Mouse (Mus musculus): ENCODE results near the gene Prkg2. TPM values are rescaled to one million over a fixed set of nuclear protein-coding genes. Genes with fewer than 3 reads are reported as not detected.
A peak's percentile ranks its signal among the peaks of the same experiment; 100 is the strongest.

The Prkg2 gene
- 1 to 10 TPM; 2.4 to 3.0 TPM for total RNA-seq (2021)
- long read RNA-seq, experiment 1, full-length matches to known transcripts: 5 of 5 reads
- long read RNA-seq, experiment 1, partial matches to known transcripts: 0 of 5 reads
- long read RNA-seq, experiment 1, other reads (novel, unspliced or antisense): 0 of 5 reads
- long read RNA-seq, experiment 2, full-length matches to known transcripts: 2 of 3 reads
- long read RNA-seq, experiment 2, partial matches to known transcripts: 0 of 3 reads
- long read RNA-seq, experiment 2, other reads (novel, unspliced or antisense): 1 of 3 reads

DNA sequence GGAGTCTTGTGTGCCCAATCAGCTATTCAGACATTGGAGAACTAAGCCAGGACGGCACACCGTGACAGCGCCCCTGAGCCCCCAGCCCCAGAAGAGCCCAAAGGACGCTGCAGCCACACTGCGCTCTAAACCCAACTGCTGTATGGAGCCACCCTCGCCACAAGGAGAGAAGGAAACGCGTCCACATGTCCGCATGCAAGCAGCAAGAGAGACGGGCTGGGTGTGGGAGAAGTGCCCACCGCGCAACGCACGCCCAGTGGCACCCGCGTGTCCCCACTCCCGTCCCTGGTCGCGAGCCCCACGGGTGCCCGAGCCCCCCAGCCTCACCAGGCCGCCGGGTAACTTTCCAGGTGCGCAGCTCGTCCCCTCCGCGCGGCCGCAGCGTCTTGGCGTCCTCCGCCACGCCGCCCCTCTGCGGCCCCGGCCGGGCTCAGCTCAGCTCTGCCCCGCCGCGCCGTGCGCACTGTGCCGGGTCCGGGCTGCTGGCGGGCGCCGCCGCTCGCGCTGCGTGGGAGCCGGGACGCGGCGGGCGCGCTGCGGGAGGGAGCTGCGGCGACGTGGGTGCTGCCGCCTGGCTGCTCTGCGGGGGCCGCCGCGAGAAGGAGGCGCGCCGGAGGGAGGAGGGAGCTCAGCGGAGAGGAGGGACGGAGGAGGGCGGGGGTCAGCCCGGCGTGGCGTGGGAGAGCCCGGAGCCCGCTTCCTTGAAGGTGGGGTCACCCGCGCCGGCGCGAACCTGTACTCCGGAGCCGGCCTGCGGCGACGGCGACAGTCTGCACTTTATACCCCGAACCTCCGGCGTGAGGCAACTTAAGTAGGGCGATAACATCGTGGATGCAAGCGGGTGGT, at the start of gene Prkg2:
TSS of gene Prkg2 (minus strand) at position 756 of the 846 bp plus-strand sequence.
- peak in 1 of 2 experiments; percentile 13 for DNase-seq

DNA sequence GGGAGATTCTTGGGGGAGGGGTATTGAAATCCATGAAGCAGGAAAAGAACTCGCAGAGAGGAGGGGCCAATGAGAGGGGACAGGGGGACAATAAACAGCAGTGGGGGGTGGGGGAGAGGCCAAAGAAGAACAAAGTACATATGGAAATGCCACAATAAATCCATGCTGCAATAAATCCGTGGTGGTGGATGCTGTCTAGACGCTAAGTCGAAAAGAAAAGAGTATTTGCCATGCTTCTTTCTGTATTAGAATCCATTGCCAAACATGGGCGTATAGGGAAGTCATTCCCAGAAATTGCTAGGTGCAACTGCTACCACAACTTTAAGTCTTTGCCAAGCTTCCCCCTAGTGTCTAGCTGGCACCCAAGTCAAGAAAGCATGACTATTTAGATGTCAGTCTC, 46.8 kb upstream of the Prkg2 start:
- no peak for DNase-seq

DNA sequence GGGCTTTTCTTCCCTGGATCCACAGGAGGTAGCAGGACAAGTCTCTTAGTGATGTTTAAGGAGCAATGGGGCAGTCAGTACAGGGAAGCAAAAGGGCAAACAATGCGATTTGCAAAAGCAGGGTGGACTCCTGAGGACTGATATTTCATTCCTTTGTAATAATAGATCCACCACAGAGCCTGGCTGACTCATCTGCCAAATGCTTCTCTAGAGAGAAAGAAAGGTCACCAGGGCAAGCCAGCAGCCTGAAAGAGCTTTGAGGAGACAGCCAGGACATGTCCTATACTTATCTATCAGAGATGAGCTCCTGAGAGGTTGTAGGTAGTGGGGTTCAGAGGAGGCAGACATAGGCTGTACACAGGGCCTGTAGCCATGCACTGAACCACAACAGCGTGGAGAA, 41.2 kb upstream of the Prkg2 start:
- DNase-seq: peak in 1 of 2 experiments; percentile 7

DNA sequence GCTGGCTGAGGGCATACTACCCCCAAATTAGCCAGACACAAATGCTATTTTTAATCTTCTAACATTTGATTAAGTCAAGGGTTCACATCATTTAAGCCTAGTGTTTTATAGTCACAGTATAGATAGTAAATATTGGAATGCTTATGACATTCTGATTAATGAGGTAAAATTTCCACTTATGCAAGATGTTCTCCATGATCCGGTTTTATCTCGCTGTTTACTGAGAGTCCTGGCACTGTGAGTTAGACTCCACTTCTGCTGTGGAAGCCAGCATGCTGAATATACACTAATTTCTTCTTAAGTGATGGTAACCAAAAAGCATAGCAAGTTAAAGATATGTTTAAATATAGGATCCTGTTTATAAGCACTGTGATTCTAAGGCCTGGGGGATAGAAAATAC, 31.2 kb upstream of the Prkg2 start:
- DNase-seq: no peak

DNA sequence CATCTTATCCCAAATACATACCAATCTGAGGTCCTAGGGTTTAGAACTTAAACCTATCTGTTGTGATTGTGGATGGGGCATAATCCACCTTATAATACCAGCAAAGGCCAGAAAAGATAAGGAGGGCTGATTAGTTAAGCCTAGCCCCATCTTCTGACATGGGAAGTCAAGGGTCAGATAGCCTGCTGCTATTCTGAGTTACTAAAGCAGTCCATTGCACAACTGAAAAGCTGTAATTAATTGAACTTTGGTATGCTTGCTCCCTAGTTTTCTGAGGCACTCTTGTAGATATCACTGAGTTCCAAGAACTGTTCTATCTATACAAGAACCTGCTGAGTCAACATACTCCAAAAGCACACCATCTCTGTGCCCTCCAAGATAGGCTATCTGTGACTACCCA, 25.4 kb upstream of the Prkg2 start:
- no peak for DNase-seq

DNA sequence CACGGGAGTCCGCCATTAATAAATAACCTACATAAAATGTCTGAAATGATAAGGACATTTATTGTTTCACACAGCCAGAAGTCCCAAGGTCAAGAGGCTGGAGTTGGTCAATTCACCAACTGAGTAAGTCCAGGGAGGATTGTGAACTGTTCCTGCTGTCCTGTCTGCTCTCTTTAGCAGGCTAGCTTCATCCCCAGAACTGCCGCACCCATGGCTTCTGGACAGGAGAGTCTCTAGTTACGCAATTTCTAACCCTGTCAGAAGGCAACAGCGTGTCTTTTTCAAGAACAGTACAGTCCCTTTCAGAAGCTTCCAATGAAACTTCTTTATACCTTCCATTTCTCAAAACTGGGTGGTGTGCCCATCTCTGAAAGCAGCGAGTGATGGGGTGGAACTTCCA, 1.9 kb upstream of the Prkg2 start:
- DNase-seq: no peak

DNA sequence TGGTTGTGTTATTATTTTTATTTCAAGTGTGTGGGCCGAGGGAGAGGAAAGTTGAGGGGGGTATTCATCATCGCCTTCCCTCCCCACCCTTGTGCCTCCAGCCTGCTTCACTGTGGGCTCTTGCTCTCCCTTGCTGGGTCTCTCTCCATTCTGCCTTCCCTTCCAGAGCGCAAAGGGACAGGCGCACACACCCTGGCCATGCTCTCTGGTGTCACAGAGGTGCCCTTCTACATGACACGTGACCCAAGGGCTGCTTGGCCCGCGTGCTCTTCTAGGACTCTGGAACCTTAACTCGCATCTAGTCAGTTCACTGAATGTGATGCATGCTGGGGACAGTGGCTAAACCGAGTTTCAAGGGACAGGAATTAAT, 276 bp upstream of the Prkg2 start:
- DNase-seq: no peak

DNA sequence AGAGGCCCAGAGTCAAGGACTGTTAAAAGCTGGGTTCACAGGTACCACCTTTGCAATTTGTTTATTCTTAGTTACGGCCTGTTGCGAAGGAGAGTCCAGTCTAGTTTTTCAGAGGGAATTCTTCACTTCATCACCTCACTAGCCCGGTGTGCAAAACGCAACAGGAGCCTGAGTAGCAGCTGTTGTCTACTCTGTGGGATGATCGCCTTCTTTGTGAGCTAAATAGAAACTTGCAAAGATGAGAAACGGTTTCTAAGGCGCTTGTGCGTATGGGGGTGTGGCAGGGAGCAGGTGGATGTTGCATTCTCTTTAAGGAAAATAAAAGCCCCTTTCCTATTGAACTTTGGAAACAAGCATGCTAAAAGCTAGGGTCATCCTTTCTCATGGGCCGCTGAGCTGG, 1.2 kb downstream of the Prkg2 start:
- no peak for DNase-seq

DNA sequence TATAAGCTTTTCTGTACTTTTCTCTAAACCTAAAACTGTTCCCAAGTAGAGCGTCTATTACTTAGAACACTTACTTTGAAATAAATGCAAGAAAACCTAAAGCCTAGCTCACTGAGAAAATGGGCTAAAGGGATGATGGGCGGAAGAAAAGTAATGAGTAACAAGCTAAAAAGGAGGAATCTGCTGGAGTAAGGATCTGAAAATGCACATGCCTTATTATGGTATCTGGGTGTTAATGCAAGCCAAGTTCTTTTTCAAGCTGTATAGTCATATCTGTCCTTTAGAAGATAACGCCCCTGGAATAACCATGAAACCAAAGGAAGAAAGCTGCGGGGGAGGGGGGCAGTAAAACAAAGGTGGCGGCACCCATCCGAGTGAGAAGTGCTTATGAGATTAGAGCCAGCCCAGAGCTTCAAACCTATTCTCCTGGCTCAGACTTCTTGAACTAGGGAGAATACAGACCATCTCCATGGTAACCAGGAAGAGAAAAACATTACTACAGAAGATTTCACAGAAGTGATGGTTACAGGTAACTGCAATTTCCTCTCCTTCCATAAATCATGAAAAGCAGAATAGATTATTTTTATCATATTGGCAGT, 5.5 kb downstream of the Prkg2 start:
- DNase-seq: no peak

DNA sequence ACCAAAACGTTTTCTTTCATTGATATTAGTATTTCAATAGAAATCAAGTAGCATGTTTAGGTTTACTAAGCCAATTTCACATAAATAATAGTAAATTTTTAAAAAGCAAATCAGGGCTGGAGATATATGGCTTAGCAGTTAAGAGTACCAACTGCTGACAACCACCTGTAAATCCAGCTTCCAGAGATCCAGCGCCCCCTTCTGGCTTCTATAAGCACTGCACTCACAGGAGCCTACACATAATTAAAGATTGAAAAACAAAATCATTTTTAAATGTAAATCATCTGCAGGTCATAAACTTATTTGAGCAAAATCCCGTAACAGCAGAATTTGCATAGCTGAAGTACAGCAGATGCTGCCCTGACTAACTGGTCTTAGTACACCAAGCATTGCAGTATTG, 10.8 kb downstream of the Prkg2 start:
- DNase-seq: no peak

DNA sequence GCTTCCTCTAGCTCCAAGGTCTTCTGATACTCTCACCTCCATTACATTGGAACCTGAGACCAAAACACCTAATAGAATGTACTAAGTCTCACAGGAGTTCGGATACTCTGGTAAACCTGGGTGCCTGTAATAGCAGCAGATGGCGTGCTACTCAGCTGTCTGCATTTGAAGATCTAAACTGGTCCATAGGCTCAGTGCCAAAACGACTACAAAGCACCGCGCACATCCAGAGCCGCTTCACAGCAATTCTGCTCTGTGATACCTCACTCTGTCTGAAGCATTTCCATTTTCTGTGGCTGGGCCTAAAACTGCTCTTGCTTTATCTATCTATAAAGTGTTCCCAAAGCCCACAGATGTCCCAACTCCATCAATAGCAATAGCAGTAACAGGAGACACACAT, 17.4 kb downstream of the Prkg2 start:
- no peak for DNase-seq

DNA sequence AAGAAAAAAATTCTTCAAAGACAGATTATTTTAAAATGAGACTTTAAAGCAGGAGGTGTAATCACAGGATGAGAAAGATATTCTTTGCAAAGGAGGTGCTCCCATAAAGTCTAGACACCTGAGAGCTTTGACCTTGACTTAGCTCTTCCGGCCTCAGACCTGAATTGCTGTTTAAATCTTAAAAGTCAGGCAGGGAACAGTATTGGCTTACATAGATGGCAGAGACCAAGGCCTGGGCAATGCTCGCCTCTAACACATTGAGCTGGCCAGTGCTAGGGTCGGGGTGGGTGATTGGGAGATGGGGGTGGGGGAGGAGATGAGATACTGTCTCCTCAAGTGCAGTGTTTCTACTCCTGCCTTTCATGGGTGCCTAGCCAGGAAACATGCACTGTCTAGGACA, 22.0 kb downstream of the Prkg2 start:
- no peak for DNase-seq

DNA sequence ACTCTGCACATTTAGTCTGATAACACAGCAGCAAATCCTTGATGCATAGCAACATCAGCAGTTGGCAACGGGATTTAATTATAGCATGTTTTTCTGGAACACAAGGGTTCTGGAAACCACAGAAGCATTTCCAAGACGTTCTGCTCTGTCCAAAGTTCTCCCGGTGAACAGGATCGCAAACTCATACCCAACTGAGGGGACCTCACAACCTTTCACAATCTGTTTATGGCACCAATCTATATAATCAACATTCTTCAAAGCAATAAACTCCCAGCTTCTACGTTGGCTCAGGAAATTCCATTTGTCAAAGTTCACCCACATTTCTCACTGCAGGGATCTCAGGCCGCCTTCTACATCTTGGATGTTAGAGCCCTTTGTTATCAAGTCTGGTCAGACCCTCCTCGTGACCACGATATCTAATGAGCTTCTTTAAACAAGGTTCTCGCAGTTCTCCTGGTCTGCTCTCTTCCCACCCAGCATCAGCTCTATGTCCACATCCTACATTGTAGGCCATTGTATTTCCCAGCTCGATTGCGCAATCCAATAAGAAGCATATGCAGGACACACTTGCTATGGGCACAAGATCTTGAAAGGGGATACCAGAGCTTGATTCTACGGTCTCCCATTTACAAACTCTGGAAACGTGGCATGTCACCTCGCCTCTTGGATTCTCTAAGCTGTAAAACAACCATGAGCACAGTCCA, 26.6 kb downstream of the Prkg2 start:
- no peak for DNase-seq

DNA sequence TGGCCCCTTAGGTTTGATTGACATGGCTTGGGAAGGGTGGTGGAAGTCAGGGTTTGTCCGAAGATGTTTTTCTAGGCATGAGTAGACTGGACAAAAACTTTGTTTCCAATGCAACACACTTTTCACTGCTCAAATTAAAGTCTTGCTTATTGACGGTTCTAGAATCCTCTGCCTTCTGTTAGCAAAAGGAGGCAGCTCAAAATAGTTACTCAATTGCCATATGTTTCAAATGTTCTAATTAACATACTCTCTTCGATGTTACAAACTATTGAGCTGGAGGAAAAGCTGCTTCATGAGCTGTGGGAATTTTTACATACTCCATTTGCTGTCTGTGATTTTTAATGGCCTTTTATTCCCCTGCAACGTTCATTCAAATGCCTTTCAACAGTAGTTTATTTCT, 39.0 kb downstream of the Prkg2 start:
- no peak for DNase-seq

DNA sequence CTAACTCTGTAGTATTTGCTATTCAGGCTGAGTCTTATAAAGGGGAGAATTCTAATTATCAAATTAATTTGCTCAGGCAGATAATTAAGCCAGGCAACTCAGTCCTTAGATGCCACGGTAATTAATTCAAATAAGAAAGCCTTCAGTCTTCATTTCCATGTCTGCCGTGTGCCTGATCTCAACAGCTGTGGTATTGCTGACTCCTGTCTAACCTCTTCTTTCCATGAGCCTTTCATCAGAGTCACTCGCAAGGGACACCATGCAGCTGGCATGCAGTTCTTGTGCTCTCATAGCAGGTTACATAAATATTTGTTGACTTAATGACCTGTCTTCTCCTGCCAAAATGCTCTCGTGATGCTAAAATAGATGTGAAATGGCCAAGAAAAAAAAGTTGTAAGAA, 41.4 kb downstream of the Prkg2 start:
- no peak for DNase-seq

DNA sequence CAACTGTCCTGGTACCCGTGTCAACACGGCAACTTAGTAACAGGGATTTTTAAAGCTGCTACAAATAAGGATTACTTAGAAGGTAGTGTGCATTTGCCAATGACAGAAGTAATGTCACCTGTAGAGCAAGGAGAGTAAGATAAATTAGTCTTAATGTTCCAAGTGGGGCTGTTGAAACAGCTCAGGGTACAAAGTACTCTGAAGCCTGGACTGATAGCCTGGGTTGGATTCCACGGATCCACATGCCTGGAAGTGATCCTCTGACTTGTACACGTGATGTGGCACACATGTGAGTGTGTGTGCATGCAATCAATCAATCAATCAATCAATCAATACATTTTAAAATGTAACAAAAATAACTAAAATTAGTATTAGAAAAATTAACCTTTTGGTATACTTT, 45.6 kb downstream of the Prkg2 start:
- DNase-seq: no peak

DNA sequence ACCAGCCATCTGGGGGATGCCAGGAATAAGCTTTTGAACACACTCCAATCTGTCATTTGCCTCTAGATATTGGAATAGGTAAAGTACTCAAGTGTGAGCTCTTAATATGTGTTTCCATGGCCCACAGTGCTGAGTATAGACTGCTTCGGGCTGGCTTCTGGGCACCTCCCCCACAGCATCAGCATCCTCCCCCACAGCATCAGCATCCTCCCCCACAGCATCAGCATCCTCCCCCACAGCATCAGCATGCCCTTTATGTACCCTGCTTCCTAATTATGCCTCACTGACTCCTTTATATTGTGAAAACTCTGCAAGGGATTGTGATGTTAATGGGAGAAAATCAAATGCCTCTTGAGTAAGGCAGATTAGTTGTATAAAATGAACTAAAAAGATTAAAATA, 49.5 kb downstream of the Prkg2 start:
- no peak for DNase-seq

DNA sequence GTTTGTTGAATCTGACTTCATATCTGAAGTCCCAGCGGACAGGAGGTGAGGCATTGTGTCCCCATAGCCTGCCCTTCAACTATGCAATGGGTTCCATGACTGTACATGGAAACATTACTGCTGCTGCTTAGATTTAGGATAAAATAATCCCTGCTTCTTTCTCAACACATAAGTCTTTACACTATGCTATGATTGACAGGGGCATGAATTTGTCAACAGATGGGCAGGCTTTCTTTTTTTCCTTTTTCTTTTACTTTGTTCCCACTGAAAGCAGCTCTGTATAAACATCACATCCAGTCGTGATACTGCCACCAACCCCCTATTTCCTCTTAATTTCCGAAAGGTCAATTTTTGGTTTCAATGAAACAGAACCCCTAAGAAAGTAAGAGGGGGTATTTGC, 50.0 kb downstream of the Prkg2 start:
- DNase-seq: no peak

DNA sequence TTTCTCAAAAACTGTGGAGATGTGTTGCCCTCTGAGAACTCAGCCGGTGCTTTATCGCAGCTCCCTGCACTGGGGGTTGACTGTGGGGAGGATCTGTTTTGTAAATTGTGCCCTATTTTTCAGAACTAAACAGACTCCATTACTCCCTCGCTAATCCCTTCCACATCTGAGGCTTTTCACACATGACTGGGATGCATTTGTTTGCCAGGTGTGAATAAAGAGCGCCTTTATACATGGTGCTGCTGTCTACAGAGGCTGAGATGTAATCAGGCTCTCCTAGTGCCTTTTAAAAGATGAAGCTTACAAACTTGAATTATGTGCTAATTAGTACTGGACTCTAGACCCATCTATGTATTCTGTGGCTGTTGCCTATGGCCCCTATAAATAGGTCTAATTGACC, 50.7 kb downstream of the Prkg2 start:
- no peak for DNase-seq

DNA sequence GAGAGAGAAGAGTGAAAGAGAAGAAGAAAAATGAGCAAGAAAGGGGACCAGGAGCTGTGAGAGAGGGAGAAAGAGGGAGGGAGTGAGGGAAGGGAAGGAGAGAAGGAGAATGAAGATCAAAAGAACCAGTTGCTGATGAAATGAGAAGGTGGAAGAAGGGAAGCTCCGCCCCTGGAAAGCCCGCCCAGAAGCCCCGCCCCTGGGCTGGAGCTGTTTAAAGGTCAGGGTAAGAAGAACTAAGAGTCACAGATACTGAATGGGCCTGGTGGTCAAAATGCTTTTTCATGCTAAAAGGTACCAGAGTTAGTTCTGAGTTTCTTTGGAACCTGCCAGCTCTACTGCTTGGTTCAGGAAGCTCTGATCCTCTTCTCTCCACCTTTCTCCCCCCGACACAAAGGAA, 51.1 kb downstream of the Prkg2 start:
- DNase-seq: peak; percentile 19 to 23

DNA sequence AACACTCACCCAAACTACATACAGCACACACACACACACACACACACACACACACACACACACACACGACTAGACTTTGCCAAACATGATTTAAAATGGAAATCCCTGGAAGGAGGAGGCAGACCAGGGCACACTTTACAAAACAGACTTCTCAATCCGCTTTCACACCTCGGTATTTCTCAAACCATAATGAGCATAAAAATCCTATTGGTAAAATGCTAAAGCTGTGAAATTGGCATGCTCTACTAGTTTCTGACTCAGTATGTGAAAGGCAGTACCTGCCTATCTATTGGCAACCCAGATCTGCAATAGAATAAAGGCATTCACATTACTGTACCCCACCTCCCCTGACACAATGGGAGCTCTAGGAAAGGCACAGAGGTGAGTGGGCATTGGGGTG, 52.1 kb downstream of the Prkg2 start:
- DNase-seq: no peak

DNA sequence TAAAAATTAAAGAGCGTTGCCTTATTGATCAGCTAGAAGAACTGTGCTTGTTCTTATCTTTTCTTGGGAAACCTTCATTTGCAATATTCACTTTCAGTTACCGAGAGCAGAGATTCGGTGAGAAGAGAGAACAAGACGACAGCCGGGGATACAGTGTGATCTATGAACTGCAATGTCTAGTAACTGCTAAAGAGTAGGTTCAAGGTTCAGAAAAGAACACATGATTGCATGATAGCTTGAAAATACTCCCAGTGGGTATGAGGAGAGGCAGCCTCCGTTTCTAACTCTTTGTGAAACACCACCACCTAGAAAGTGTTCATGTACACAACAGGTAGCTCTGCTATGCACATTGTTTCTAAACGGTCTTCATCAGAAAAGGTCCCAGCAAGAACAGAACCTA, 55.8 kb downstream of the Prkg2 start:
- DNase-seq: no peak

DNA sequence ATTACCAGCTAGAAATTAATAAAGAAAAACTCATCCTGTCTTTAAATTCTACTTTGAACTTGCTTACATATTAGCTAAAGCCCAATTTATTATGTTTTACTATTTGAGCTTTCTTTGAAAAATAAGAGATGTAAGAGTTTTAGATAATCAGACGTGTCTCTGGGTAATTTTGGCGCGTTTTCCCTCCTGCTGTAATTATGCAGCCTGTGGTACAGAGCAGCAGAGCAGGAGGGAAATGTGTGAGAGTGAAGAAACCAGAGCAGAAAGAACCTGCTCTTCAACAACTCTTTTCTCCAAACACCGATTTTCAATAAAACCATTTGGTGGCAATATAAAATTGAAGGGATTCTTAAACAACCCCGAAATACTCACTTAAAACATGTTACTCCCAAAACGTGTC, 58.8 kb downstream of the Prkg2 start:
- no peak for DNase-seq

Measured in adrenal gland, postnatal 36 days (tissue).